Mouse (Mus musculus): Measurements from ENCODE around the gene Kif1c.

DNA sequence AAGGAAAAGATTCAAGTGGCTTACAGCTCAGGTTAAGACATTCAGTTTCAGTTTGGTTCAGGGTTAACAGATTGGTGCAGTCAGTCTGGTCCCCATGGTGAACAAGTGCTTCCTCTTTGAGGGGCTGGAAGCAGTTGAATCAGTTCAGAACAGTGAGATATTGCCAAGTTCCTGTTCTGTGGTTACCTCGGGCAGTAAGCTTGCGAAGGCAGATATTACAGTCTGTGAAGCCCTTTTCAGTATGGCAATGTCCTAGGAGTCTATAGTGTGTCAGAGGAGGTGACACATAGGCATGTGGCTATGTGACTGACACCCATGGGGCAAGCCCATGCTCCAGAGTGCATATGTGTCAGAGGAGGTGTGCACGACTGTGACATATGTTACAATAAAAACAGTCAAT lies 20.2 kb downstream of the Kif1c start:
- TF ChIP-seq POLR2A (IDR thresholded peaks at IDR 0.05; ENCODE audit: low read depth, low read length) (no peak), CTCF (conservative IDR thresholded peaks at IDR 0.05; ENCODE audit: insufficient read depth, insufficient read length, low read depth, low read length) (no peak)

Data from kidney, adult 2 months (tissue).